Mouse (Mus musculus): ENCODE data around the gene Gm21764.
"Not testable (repeated sequence)": the region's sequence is repeated elsewhere in the genome, so short reads cannot be mapped to it uniquely, and the experiment has no call there.

The Gm21764 gene

GRCm38 (mm10) chrY:18061712-18062111 is at the start of gene Gm21764:
Gm21764 (minus strand) TSS chrY:18061812.
- not testable (repeated sequence) for DNase-seq

- DNase-seq, result not testable (repeated sequence)
These were observed 27.2 kb upstream of the Gm21764 start, which contains the start of gene Ssty1 for GRCm38 (mm10) chrY:18088816-18089215. Ssty1 (plus strand) TSS chrY:18089116.
